Mouse (Mus musculus) spleen, adult 2 months (tissue): ENCODE measurements at regions not wholly inside any gene's neighbourhood (a gene's known extent, or its start where the extent isn't known, plus 50 kb on each side); places are given as distances from the start of the nearest gene placed in this dataset.

ENCODE experiments used
- DNase-seq, 2 experiments: peaks; one replicate each; pipeline versions ENCODE4 v3.0.0 to v3.0.0-alpha.2; 2012 to 2021; ENCODE audit warnings: low spot score in 2 of 2, low read depth in 1 of 2
- H3K27ac ChIP-seq: fragments of 200-500 bp; 2 replicates; pipeline ENCODE4 v1.5.1; 2012; ENCODE audit warnings: low read length, inconsistent platforms; ENCODE audit not compliant: insufficient read depth
- H3K27me3 ChIP-seq: fragments of 200-500 bp; 2 replicates; pipeline ENCODE4 v1.6.1; 2012; ENCODE audit warnings: mild to moderate bottlenecking, moderate library complexity, low read length, inconsistent platforms; ENCODE audit not compliant: control insufficient read depth, insufficient read depth
- H3K36me3 ChIP-seq: fragments of 200-500 bp; 2 replicates; pipeline ENCODE4 v1.6.1; 2012; ENCODE audit warnings: mild to moderate bottlenecking, low read length, inconsistent platforms; ENCODE audit not compliant: control insufficient read depth, insufficient read depth
- H3K4me1 ChIP-seq: fragments of 200-500 bp; 2 replicates; pipeline ENCODE4 v1.6.1; 2011; ENCODE audit warnings: inconsistent platforms; ENCODE audit not compliant: control insufficient read depth, insufficient read depth, insufficient read length
- H3K4me3 ChIP-seq: fragments of 200-500 bp; 2 replicates; pipeline ENCODE4 v1.5.1; 2011; ENCODE audit warnings: mild to moderate bottlenecking, inconsistent platforms; ENCODE audit not compliant: insufficient read depth, insufficient read length; ENCODE audit errors: extremely low read depth
- CTCF ChIP-seq: fragments of 200-500 bp; IDR thresholded peaks from 2 replicates; pipeline ENCODE4 v1.5.1; 2011; ENCODE audit warnings: mild to moderate bottlenecking, inconsistent platforms; ENCODE audit not compliant: insufficient read depth, insufficient read length, insufficient replicate concordance; ENCODE audit errors: extremely low read depth
- POLR2A ChIP-seq: fragments of 200-500 bp; IDR thresholded peaks from 2 replicates; pipeline ENCODE4 v1.6.1; 2011; ENCODE audit warnings: low read depth, low read length, inconsistent platforms
- WGBS: fragments of 180-500 bp; shearing (Covaris S2); methylation state at CpG from one replicate; pipeline ENCODE4 v1.1.7; 2018; 5-methylcytosine and 5-hydroxymethylcytosine counted together

DNA sequence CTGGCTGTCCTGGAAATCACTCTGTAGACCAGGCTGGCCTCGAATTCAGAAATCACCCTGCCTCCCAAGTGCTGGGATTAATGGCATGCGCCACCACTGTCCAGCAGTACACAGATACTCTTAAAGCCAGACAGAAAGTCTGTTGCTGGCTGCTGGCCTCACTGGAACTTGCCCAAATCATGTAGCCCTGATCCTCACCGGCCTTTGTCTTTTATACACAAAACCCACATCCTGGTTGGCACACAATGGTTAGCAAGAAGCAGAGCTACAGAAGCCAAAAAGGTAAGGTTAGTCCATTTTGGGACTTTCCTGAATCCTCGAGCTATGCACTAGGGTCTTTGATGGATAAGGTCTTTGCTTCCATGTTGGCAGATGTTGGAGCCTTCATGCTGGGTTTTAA lies 157.2 kb upstream of the Trim24 start:
- 59% methylated on average over 4 of the region's 4 CpGs for WGBS
- no peaks in the 10 kb centered on the region for H3K27me3 ChIP-seq
- DNase-seq = no peak
- H3K36me3 ChIP-seq = no peaks in the 10 kb centered on the region
- no peak overlapping the region for H3K4me3 ChIP-seq
- H3K4me1 ChIP-seq = peaks cover 8% of the 10 kb centered on the region; the same call in 1 of the 2 replicates
- H3K27ac ChIP-seq = no peak overlapping the region
- TF ChIP-seq CTCF = no peak
- TF ChIP-seq POLR2A = no peak

DNA sequence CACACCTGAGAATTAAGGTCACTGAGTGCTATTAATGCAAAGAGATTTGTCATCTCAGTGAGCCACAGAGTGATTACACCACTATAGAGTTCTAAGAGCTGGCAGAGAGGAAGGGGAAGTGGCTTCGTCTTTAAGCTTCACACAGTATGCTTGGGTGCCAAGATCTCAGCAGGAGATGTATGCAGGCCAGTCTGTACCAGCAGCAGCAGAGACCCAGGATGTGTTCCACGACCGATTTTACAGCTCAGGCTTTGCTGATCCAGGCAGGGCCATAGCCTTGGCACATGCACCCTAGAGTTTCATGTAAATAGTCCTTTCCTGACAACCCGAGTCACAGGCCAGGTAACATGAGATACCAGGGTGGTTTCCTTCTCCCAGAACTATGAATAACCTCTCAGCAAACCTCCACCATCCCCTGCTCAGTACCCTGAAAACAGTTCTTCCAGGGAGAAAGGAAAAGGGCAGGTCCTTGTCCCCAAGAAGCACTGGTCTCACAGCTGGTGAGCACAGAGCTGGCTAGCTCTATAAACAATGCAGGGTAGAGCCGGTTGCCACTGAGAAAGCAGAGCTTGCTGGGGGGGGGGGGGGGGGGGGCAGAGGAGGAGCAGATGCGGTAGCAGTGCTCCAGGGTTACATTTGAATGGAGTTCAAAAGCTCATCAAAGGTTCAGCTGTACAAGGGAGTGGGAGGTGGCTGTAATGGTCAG lies 156.2 kb upstream of the Trim24 start:
- Histone ChIP-seq H3K4me3 (no peak overlapping the region), H3K27ac (peak overlapping the region; percentile 2; the same call in 1 of the 2 replicates), H3K27me3 (no peaks in the 10 kb centered on the region), H3K36me3 (no peaks in the 10 kb centered on the region), H3K4me1 (peaks cover 8% of the 10 kb centered on the region; the same call in 1 of the 2 replicates)
- WGBS = 13% methylated on average over 6 of the region's 6 CpGs
- DNase-seq = peak; percentile 18 to 23
- TF ChIP-seq POLR2A = no peak
- no peak for TF ChIP-seq CTCF

DNA sequence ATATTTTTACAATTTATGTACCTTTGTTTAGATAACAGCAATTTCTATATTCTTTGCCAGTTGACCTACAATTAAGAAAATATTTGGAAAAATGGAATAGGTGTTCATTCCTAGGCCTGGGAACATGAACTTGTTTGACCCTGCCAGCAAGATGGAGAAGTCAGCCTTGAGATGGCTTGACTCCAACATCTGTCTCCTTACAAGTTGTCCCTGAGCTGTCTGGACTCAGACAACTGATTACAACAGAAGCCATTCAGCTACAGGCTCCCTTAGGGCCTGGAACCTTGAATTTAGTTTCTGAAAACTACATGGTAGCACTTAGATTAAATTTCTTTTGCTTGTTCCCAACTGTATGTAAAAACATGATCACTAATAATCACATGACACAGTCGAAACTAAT lies 148.9 kb upstream of the Trim24 start:
- no peak overlapping the region for H3K27ac ChIP-seq
- no peaks in the 10 kb centered on the region for H3K36me3 ChIP-seq
- DNase-seq = no peak
- no peaks in the 10 kb centered on the region for H3K4me1 ChIP-seq
- no peaks in the 10 kb centered on the region for H3K27me3 ChIP-seq
- no peak for TF ChIP-seq POLR2A
- no peak for TF ChIP-seq CTCF
- 88% methylated on average over 1 of the region's 1 CpGs for WGBS
- H3K4me3 ChIP-seq = no peak overlapping the region

DNA sequence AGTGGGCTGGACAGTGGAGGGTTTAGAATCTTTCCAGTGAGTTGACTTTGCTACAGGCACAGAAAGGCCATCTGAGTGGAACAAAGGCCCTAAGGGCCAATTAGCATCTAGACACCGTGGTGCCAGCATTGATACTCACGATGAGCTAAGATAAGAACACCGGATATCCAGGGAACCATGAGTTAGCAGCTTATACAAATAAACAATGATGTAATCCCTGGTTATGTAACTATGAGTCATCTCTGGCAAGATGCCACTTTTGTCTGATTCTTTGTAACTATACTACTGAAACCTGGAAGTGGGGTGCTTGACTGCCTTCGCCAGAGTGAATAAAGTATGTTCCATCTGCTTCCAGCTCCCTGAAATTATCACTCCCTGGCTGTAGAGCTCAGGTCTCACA lies 147.3 kb upstream of the Trim24 start:
- DNase-seq = no peak
- H3K4me1 ChIP-seq = no peaks in the 10 kb centered on the region
- 48% methylated on average over 4 of the region's 4 CpGs for WGBS
- H3K27ac ChIP-seq = no peak overlapping the region
- H3K27me3 ChIP-seq = no peaks in the 10 kb centered on the region
- H3K4me3 ChIP-seq = no peak overlapping the region
- H3K36me3 ChIP-seq = no peaks in the 10 kb centered on the region
- TF ChIP-seq POLR2A (no peak), CTCF (no peak)

DNA sequence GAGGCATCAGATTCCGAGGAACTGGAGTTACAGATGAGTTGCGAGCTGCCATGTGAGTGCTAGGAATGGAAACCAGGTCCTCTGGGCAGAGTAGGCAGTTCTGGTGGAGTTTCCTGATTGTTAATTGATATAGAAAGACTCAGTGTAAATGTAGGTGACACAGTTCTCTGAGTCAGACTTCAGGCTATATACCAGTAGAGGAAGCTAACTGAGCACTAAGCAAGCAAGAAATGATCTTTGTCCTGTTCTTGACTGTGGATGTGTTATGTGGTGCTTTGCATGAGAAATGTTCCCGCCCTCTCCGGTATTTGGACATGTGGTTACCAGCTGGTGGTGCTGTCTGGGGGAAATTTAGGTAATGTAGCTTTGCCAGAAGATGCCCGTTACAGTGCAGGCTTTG lies 146.4 kb upstream of the Trim24 start:
- DNase-seq = no peak
- Histone ChIP-seq H3K36me3 (no peaks in the 10 kb centered on the region), H3K4me1 (no peaks in the 10 kb centered on the region), H3K4me3 (no peak overlapping the region), H3K27ac (no peak overlapping the region), H3K27me3 (no peaks in the 10 kb centered on the region)
- WGBS = 92% methylated on average over 5 of the region's 5 CpGs
- TF ChIP-seq POLR2A (no peak), CTCF (no peak)

DNA sequence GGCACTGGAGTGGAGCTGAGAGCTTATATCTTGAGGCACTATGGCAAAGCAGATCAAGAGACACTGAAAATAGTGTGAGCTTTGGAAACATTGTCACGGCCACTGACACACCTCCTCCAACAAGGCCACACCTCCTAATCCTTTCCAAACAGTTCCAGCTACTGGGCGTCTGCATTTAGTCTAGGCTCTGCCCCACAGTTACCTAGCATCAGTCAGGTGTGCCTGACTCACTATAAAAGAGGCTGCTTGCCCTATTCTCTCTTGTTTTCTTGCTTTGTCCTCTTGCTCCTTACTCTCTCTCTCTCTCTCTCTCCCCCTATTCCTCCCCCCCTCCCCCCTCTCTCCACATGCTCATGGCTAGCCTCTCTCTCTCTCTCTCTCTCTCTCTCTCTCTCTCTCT lies 142.0 kb upstream of the Trim24 start:
- Histone ChIP-seq H3K36me3 (no peaks in the 10 kb centered on the region), H3K4me3 (no peak overlapping the region), H3K27me3 (no peaks in the 10 kb centered on the region), H3K4me1 (no peaks in the 10 kb centered on the region), H3K27ac (no peak overlapping the region)
- no peak for DNase-seq
- 88% methylated on average over 2 of the region's 2 CpGs for WGBS
- no peak for TF ChIP-seq POLR2A
- no peak for TF ChIP-seq CTCF

DNA sequence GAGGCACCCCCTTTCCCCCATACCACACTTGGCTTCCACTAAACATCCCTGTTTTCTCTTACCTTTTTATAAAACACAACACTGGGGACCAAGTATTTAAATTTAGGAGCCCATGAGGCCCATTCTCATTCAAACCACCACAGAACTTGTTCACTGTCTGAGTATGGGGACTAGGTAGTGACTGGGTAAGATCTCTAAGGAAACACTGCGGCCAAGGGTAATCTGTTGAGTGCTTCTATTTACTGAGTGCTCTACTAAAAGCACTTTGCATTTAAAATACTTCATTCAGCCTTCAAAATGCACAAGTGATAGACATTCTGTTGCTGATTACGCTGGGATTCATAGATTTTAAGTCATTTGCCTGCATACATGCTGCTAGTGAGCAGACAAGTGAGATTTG lies 141.4 kb upstream of the Trim24 start:
- no peaks in the 10 kb centered on the region for H3K27me3 ChIP-seq
- no peak for TF ChIP-seq POLR2A
- TF ChIP-seq CTCF = no peak
- no peak overlapping the region for H3K4me3 ChIP-seq
- WGBS = 87% methylated on average over 2 of the region's 2 CpGs
- no peaks in the 10 kb centered on the region for H3K4me1 ChIP-seq
- H3K36me3 ChIP-seq = no peaks in the 10 kb centered on the region
- DNase-seq = no peak
- no peak overlapping the region for H3K27ac ChIP-seq
